Mouse (Mus musculus) intestine, embryonic 15.5 days (tissue): ENCODE results near the gene Rnase13. TPM values are rescaled to one million over a fixed set of nuclear protein-coding genes. Genes with fewer than 3 reads are reported as not detected.
A peak's percentile ranks its signal among the peaks of the same experiment; 100 is the strongest.
"Not testable (repeated sequence)": the region's sequence is repeated elsewhere in the genome, so short reads cannot be mapped to it uniquely, and the experiment has no call there.

Source experiments
- ATAC-seq: fragments of 200-750 bp; cut with Nextera tagmentation; 2 replicates; pipeline ENCODE4 v1.8.0; 2017; ENCODE audit warnings: moderate TSS enrichment, moderate library complexity
- H3K27ac ChIP-seq: fragments of 300-500 bp; sonication (generic); 2 replicates; pipeline ENCODE4 v1.5.1; 2015; ENCODE audit warnings: mild to moderate bottlenecking, inconsistent platforms
- H3K27me3 ChIP-seq: fragments of 300-500 bp; sonication (generic); replicated peaks from 2 replicates; pipeline ENCODE4 v1.6.1; 2015; ENCODE audit warnings: inconsistent platforms
- H3K36me3 ChIP-seq: fragments of 300-500 bp; sonication (generic); 2 replicates; pipeline ENCODE4 v1.6.1; 2015; ENCODE audit warnings: inconsistent platforms
- H3K4me1 ChIP-seq: fragments of 300-500 bp; sonication (generic); replicated peaks from 2 replicates; pipeline ENCODE4 v1.6.1; 2015; ENCODE audit warnings: inconsistent platforms
- H3K4me2 ChIP-seq: fragments of 300-500 bp; sonication (generic); replicated peaks from 2 replicates; pipeline ENCODE4 v1.6.1; 2015; ENCODE audit warnings: mild to moderate bottlenecking, inconsistent platforms
- H3K4me3 ChIP-seq: fragments of 300-500 bp; sonication (generic); replicated peaks from 2 replicates; pipeline ENCODE4 v1.5.1; 2015; ENCODE audit warnings: inconsistent platforms
- H3K9ac ChIP-seq: fragments of 300-500 bp; sonication (generic); 2 replicates; pipeline ENCODE4 v1.6.1; 2015; ENCODE audit warnings: inconsistent platforms
- H3K9me3 ChIP-seq: fragments of 300-500 bp; sonication (generic); 2 replicates; pipeline ENCODE4 v1.6.1; 2016; ENCODE audit warnings: inconsistent platforms
- WGBS: fragments of 180-500 bp; shearing (Covaris S2); methylation state at CpG from one replicate; pipeline ENCODE4 v1.1.7; 2015; 5-methylcytosine and 5-hydroxymethylcytosine counted together
- polyA plus RNA-seq: library from polyadenylated mRNA; unstranded; fragments of >200 nt; fragmentation: Nextera tagmentation; extraction: Ambion mirVana; gene quantifications from 2 replicates; pipeline ENCODE4 v1.2.1, GENCODE M21; 2015

Rnase13 gene
- polyA plus RNA-seq, 1 experiment from 2014 or later: not detected

DNA sequence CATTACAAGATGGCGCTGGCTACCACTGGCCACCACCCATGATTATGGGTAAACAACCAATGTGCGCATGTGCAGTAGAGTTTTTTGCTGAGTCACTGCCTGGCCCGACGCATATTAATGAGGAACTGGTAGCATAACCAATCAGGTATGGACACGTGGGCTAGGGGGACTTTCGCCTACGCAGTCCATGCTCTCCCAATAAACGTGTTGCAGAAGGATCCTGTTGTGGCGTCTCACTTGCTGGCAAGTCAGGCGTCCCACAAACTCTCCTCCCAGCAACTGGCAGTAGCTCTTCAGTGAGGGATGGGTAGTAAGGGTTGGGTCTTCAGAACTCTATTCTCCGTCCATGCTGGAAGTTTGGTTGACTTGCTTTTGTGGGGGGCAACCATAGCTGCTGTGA lies 4.4 kb upstream of the Rnase13 start:
- not testable (repeated sequence) for H3K4me3 ChIP-seq, H3K27ac ChIP-seq, H3K4me2 ChIP-seq, H3K9me3 ChIP-seq, H3K36me3 ChIP-seq, H3K9ac ChIP-seq, ATAC-seq, H3K27me3 ChIP-seq
- WGBS: 94% methylated on average over 11 of the region's 11 CpGs
- peaks cover 10% of the 10 kb centered on the region for H3K4me1 ChIP-seq

DNA sequence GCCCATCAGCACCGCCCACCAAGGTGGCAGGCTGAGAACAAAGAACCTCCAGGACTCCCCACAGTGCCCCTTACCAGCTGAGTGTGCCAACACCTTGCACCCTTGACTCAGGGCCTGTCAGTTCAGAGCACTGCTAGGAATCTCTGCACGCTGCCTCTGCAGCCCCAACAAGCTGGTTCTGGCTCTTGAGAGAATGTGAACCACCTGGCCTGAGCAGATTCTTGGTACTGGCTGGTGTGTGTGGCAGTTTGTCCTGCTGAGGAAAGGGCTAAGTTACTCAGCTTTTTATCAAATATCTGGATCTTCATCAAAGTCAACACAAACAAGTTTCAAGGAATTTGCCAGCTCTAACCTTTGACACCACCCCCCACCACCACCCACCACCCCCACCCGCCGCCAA lies 919 bp upstream of the Rnase13 start:
- Histone ChIP-seq H3K4me3 (no peak overlapping the region), H3K9ac (no peak overlapping the region), H3K27me3 (no peaks in the 10 kb centered on the region), H3K36me3 (no peaks in the 10 kb centered on the region), H3K27ac (no peak overlapping the region), H3K9me3 (no peaks in the 10 kb centered on the region), H3K4me1 (peaks cover 10% of the 10 kb centered on the region), H3K4me2 (no peak overlapping the region)
- ATAC-seq: no peak
- 77% methylated on average over 4 of the region's 4 CpGs for WGBS

DNA sequence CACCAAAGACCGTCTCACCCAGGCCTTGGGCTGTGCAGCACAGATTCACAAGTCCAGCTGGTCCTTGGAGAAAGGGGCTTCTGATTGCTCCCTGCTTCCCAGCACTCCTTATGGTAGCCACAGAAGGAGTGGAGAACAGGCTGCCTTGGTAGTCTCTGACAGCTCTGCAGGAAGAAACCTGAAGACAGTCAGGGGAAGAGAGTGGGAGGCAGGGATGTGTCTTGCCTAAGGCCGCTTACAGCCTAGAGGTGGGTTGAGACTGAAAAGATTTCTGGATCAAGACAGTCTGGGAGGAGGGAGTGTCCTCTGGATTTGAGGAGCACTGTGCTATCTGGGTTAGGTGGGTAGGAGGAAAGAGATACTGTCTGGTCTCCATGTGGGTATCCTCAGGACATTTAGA lies 337 bp upstream of the Rnase13 start:
- 86% methylated on average over 2 of the region's 2 CpGs for WGBS
- ATAC-seq: no peak

DNA sequence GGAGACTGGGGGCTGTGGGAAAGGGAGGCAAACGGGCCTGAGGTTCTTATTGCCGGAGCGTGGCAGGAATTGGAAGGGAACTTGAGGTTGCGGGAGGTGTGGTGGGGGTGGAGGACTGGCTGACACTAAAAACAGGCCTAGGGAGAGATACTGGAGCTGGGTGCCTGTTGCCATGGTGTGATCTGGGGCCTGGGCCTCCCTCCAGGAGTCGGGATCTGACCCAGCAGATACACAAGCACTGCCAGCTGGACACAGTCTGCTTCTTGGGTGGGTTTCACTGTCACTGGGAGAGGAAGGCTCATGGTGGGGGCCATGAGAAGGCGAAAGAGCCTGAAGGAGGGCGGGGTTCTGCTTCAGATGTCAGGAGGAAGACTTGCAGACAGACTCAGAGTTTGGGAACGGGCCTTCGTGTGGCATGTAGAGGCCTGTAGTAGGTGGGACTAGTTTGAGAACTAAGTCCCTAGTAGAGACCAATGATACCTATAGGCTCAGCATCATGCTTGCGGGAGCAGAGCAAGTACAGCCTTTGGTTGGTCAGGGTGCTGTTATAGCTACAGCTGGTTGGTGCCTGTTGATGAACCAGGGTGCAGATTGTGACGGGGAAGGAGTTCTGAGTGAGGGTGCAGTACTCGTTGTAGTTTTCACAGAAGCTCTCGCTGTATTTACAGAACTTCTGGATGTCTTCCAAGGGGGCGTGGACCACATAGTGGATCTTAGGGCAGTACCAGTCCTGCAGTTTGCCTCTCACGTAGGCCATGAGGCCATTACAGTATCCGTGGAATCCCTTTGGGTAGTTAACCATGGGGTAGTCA lies 608 bp downstream of the Rnase13 start:
- no peak overlapping the region for H3K9ac ChIP-seq
- no peak overlapping the region for H3K4me3 ChIP-seq
- H3K27me3 ChIP-seq: no peaks in the 10 kb centered on the region
- H3K9me3 ChIP-seq: no peaks in the 10 kb centered on the region
- H3K27ac ChIP-seq: peak overlapping the region; percentile 48; the same call in 1 of the 2 replicates
- H3K4me1 ChIP-seq: peaks cover 10% of the 10 kb centered on the region
- peak; percentile 76 for ATAC-seq
- WGBS: 51% methylated on average over 16 of the region's 16 CpGs
- no peaks in the 10 kb centered on the region for H3K36me3 ChIP-seq
- no peak overlapping the region; the same call in 1 of the 2 replicates for H3K4me2 ChIP-seq

More for the DNA sequence above, 337 bp upstream of the Rnase13 start:
- no peak overlapping the region for H3K4me3 ChIP-seq
- H3K4me1 ChIP-seq: peaks cover 10% of the 10 kb centered on the region
- no peaks in the 10 kb centered on the region for H3K9me3 ChIP-seq
- no peaks in the 10 kb centered on the region for H3K36me3 ChIP-seq
- no peaks in the 10 kb centered on the region for H3K27me3 ChIP-seq
- H3K4me2 ChIP-seq: no peak overlapping the region
- H3K9ac ChIP-seq: no peak overlapping the region
- no peak overlapping the region for H3K27ac ChIP-seq

DNA sequence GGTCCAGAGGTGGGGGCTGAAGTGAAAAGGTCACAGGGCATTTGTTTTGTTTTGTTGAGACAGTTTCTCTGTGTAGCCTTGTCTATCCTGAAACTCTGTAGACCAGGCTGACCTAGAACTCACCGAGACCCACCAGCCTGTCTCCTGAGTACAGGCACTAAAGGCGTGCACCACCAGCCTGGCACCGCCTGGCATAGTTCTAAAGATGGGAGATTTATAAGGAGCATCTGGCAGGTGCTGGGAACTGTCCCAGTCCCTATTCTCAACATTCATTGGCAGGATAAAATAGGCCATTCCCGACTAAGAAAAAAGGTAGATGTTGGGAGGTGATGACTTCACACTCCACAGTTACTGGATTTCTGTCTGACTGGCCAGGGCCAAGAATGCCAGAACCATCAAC lies 3.6 kb downstream of the Rnase13 start:
- 81% methylated on average over 4 of the region's 4 CpGs for WGBS
- Histone ChIP-seq H3K9ac (no peak overlapping the region), H3K4me2 (no peak overlapping the region), H3K27ac (no peak overlapping the region), H3K36me3 (no peaks in the 10 kb centered on the region), H3K27me3 (0 out of 2 replicates have a peak, but pooled peaks cover 2% of the 10 kb centered on the region), H3K4me3 (no peak overlapping the region), H3K4me1 (peaks cover 16% of the 10 kb centered on the region), H3K9me3 (no peaks in the 10 kb centered on the region)
- no peak for ATAC-seq

DNA sequence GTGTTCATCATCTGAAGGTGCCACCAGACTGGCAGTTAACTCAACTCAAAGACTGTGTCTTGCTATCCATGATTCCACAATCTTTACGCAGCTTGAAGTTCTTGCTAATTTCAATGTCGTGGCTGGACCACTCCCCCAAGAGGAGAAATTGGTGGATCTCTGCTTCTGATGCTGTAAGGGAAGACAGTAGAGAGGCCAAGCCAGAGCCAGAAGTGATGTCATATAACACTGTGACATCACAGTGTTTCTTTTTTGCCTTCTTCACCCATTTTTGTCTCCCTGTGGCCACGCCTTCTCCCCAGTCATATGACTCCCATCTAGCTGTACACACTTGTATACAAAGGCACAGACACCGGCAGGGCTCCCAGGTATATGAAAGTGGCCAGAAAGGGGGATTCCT lies 4.4 kb downstream of the Rnase13 start, which contains the start of gene Tppp2:
Gene Tppp2 (plus strand): TSS at position 301 of the 400 bp plus-strand sequence.
- no peaks in the 10 kb centered on the region for H3K36me3 ChIP-seq
- H3K4me3 ChIP-seq: no peak within 1 kb of the TSS
- H3K9me3 ChIP-seq: no peaks in the 10 kb centered on the region
- no peak for ATAC-seq
- 0 out of 2 replicates have a peak, but pooled peaks cover 2% of the 10 kb centered on the region for H3K27me3 ChIP-seq
- 85% methylated on average over 4 of the region's 4 CpGs for WGBS
- peaks cover 20% of the 10 kb centered on the region for H3K4me1 ChIP-seq
- no peak within 1 kb of the TSS for H3K4me2 ChIP-seq
- H3K27ac ChIP-seq: no peak within 1 kb of the TSS
- H3K9ac ChIP-seq: no peak within 1 kb of the TSS

DNA sequence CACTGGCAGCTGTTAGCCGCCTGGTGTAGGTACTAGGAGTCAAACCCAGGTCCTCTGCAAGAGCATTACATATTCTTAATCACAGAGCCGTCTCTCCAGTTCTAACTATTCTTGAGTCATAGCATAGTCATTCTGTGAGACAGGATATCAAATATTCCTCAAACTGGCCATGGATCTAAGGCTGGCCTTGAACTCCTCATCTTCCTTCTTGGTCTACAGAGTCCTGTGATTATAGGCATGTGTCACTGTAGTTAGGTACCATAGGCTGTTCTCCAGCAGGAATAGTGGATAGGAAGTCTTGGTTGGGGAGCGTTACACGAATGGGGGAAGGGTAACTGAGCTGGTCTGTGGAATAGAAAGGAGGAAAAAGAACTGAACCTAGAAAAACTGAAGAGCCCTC lies 6.0 kb downstream of the Rnase13 start:
- H3K9ac ChIP-seq: no peak overlapping the region
- no peaks in the 10 kb centered on the region for H3K9me3 ChIP-seq
- H3K27ac ChIP-seq: no peak overlapping the region
- WGBS: 79% methylated on average over 4 of the region's 4 CpGs
- no peaks in the 10 kb centered on the region for H3K36me3 ChIP-seq
- H3K27me3 ChIP-seq: 0 out of 2 replicates have a peak, but pooled peaks cover 2% of the 10 kb centered on the region
- peaks cover 16% of the 10 kb centered on the region for H3K4me1 ChIP-seq
- no peak for ATAC-seq
- H3K4me2 ChIP-seq: no peak overlapping the region
- H3K4me3 ChIP-seq: no peak overlapping the region

DNA sequence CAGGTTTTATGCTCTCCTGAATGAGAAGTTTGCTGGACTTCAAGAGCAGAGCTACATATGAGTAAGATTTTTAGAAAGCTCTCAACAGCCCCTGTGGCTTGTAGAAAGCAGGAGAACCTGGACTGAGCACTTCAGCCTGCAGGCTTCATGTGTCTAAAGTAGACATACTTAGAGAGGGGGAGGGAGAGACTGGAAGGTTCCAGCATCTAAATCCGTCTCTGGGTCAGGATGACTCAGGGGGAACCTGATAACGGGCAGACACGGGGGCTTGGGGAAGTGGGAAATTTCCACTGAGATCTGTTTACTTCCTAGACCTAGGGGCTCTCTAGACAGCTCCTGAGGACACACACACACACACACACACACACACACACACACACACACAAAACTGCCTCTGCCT lies 7.5 kb downstream of the Rnase13 start:
- Histone ChIP-seq H3K4me3 (no peak overlapping the region), H3K4me2 (no peak overlapping the region), H3K27me3 (0 out of 2 replicates have a peak, but pooled peaks cover 2% of the 10 kb centered on the region), H3K4me1 (peaks cover 14% of the 10 kb centered on the region), H3K27ac (no peak overlapping the region), H3K36me3 (no peaks in the 10 kb centered on the region), H3K9ac (no peak overlapping the region), H3K9me3 (no peaks in the 10 kb centered on the region)
- WGBS: 14% methylated on average over 3 of the region's 3 CpGs
- ATAC-seq: no peak

DNA sequence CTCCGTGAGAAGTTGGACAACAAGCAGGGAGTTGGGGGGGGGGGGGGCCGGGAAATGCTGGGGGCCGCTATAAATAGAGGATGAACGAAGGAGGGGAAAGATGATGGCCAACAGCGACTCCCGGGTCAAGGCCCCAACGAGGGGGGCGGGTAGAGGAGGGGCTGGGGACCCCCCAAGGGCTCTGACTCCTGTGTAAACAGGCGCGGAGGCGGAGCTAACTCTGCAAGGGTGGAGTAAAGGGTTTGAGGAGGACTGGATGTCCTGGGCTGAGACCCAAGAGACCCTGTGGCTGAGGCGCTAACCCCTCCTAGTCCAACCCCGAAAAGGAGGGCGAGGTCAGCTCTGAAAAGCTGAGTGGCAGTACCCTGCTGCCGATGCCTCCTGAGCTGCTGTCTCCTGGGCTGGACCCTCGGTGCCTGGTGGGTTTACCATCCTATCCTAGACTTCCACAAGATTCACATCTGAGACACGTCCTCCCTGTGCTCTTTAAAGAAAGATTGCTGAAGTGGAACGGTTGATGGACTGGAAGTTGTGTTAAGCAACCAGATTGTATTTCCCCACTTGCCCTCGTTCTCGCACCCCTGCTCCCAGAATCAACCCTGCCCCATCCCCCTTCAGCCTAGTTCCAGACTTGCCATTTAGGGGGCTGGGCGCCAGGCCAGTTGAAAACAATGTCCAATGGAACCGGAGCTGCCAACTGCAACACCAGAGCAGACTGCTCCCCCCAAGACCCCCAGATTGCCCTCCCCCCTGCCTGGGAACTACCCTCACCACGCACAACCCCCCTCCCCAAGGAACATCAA lies 8.4 kb downstream of the Rnase13 start, which contains the start of gene Ndrg2:
Gene Ndrg2 (minus strand): TSS at position 199 of the 803 bp plus-strand sequence.
- WGBS: 8% methylated on average over 21 of the region's 23 CpGs
- H3K4me1 ChIP-seq: peaks cover 14% of the 10 kb centered on the region
- no peaks in the 10 kb centered on the region for H3K36me3 ChIP-seq
- H3K9me3 ChIP-seq: no peaks in the 10 kb centered on the region
- peak within 1 kb of the TSS; percentile 57 for H3K4me3 ChIP-seq
- peak; percentile 60 for ATAC-seq
- 0 out of 2 replicates have a peak, but pooled peaks cover 2% of the 10 kb centered on the region for H3K27me3 ChIP-seq
- peak within 1 kb of the TSS; percentile 57 for H3K9ac ChIP-seq
- peak within 1 kb of the TSS; percentile 56 for H3K27ac ChIP-seq
- H3K4me2 ChIP-seq: peak within 1 kb of the TSS; percentile 99

DNA sequence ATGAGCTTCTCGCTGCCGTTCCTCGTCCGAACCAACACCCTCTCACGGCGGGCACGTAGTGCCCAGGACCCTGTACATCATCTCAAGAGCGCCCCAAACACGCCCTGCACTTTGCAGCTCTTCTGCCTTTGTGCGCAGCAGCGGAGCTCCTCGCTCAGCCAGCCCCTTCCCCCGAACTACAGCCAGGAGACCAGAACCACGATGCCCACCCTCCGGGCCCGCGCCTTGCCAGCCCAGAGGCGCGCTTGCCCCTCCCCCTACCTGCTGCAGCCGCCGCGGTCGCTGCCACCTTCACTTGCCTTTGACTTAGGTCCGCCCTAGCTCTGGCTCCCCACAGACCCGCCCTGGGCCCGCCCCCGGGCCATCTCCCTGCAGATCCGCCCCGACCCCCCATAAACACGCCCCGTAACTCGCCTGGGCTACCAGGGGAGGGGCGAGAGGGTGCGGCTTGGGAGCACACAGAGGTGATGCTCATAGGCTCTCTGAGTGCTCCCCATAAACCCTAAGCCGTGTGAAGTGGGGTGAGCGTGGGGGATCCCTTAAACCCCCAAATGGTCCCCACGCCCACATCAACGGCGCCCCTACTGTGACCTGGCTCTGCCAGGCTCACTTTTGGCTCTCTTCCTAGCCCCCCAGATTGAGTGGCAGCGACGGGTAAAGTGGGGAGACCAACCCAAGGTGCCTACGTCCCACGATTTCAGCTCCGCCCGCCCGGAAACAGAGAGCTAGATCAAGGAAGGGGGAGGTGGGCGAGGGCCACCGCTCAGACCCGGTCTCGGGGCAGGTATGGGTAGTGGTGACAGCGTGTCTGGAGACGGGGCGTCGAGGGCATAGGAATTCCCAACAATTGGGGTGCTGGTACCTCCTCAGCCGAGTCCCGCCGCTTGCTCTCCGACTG lies 9.3 kb downstream of the Rnase13 start:
- ATAC-seq: peak; percentile 93
- Histone ChIP-seq H3K27me3 (0 out of 2 replicates have a peak, but pooled peaks cover 2% of the 10 kb centered on the region), H3K4me1 (peaks cover 14% of the 10 kb centered on the region), H3K27ac (peak overlapping the region; percentile 56), H3K9me3 (no peaks in the 10 kb centered on the region), H3K9ac (peak overlapping the region; percentile 57), H3K4me2 (peak overlapping the region; percentile 99), H3K4me3 (peak overlapping the region; percentile 57), H3K36me3 (no peaks in the 10 kb centered on the region)
- WGBS: under 1% methylated on average over 58 of the region's 58 CpGs

DNA sequence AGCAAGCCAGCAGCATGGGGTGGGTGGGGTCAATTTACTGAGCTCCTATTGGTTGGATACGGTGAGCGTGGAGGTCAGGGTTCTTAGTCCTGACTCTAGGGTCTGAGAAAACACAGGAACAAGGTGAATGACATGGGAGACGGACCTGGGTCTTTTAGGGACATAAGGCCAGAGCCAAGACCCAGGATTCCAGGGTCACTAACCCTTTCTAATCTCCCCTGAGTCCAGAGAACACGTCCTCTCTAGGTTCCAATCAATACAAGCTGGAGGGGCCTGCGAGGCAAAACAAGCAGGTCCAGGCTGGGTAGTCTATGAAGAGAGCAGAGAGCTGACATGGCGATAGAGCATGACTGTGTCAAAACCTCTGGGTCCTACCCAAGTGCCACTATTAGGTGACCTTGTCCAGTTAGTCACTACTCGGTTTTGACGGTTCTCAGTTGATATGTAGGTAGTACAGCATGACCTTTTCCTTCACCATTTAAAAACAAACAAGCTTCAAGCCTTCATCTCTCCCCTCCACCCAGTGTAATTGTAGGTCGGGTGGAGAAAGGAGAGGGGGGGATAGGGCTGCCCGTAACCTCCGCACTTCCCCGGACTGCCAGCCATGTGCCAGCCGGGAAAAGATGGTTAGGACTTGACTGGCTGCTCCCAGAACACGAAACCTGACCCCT lies 10.0 kb downstream of the Rnase13 start:
- peak; percentile 56 for ATAC-seq
- H3K4me1 ChIP-seq: peaks cover 14% of the 10 kb centered on the region
- H3K36me3 ChIP-seq: no peaks in the 10 kb centered on the region
- H3K9me3 ChIP-seq: no peaks in the 10 kb centered on the region
- peak overlapping the region; percentile 57 for H3K4me3 ChIP-seq
- peak overlapping the region; percentile 57 for H3K9ac ChIP-seq
- H3K27me3 ChIP-seq: 0 out of 2 replicates have a peak, but pooled peaks cover 2% of the 10 kb centered on the region
- H3K27ac ChIP-seq: no peak overlapping the region; the same call in 1 of the 2 replicates
- 15% methylated on average over 14 of the region's 14 CpGs for WGBS
- H3K4me2 ChIP-seq: peak overlapping the region; percentile 99
